Mouse (Mus musculus) layer of hippocampus, adult 6 months (tissue): ENCODE data around the gene Krtap5-1. TPM values are rescaled to one million over a fixed set of nuclear protein-coding genes. Genes with fewer than 3 reads are reported as not detected.

Source experiments
- long read RNA-seq, 2 experiments: library from polyadenylated mRNA; unstranded; transcript quantifications; one replicate each; pipeline ENCODE4 v2.0.0; 2019 to 2020
- polyA plus RNA-seq: library from polyadenylated mRNA; unstranded; fragments of <200 nt; fragmentation: Nextera tagmentation; gene quantifications from 2 replicates; pipeline ENCODE4 v1.2.3, GENCODE M21; 2021

The Krtap5-1 gene
- not detected in 2 replicates for polyA plus RNA-seq
- long read RNA-seq, experiment 1, result 0 reads
- long read RNA-seq, experiment 2, result 0 reads

GRCm38 (mm10) chr7:142297018-142297417 lies at the start of gene Krtap5-1:
Krtap5-1 (minus strand) TSS chr7:142297118.

GRCm38 (mm10) chr7:142303249-142303648 lies 6.3 kb upstream of the Krtap5-1 start, which contains the start of gene Krtap5-4:
Krtap5-4 (plus strand) TSS chr7:142303549.

DNA sequence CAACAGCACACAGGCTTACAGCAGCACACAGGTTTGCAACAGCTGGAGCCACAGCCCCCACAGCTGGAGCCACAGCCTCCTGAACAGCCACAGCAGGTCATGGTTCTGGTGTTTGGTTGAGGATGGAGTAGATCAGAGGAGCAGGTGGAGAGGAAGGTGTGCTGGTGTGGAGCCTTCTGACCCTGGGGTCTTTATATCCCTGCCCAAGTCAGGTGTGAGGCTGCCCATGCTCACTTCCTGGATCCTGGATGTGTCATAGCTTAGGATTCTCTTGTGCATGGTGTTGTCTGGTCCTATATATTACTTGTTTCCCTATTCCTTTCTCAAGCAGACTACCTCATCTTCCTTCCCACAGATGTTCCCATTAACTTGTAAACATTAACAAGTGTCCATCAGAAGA lies 22.7 kb downstream of the Krtap5-1 start, which contains the start of gene Gm4559:
Gene Gm4559 (minus strand): TSS at position 101 of the 400 bp plus-strand sequence.

DNA sequence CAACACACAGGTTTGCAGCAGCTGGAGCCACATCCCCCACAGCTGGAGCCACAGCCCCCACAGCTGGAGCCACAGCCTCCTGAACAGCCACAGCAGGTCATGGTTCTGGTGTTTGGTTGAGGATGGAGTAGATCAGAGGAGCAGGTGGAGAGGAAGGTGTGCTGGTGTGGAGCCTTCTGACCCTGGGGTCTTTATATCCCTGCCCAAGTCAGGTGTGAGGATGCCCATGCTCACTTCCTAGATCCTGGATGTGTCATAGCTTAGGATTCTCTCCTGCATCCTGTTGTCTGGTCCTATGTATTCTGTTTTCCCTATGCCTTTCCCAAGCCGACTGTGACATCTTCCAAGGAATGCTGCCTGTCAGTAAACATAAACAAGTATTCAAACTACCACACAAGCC lies 38.7 kb downstream of the Krtap5-1 start, which contains the start of gene Gm2431:
Gene Gm2431 (minus strand): TSS at position 101 of the 400 bp plus-strand sequence.

Other genes starting within 250 kb of the Krtap5-1 start
- gene Mob2, start 236.1 kb downstream of the Krtap5-1 start, polyA plus RNA-seq, result 42.0 and 42.7 TPM in 2 replicates
- 22.7 and 63.1 TPM in 2 replicates for gene Dusp8, start 201.3 kb downstream of the Krtap5-1 start, polyA plus RNA-seq
- not detected in 2 replicates for gene Gm45618, start 176.4 kb downstream of the Krtap5-1 start, polyA plus RNA-seq
- gene Gm39115, start 161.1 kb downstream of the Krtap5-1 start, polyA plus RNA-seq, result not detected in 2 replicates
- not detected in 2 replicates for gene Gm45337, start 152.5 kb downstream of the Krtap5-1 start, polyA plus RNA-seq
- gene Gm29735, start 140.0 kb downstream of the Krtap5-1 start, polyA plus RNA-seq, result not detected in 2 replicates
- gene Gm4553, start 131.4 kb downstream of the Krtap5-1 start, polyA plus RNA-seq, result not detected in 2 replicates
- gene Krtap5-2, start 121.1 kb downstream of the Krtap5-1 start, polyA plus RNA-seq, result not detected in 2 replicates
- not detected in 2 replicates for gene Gm10153, start 106.7 kb downstream of the Krtap5-1 start, polyA plus RNA-seq
- not detected in 2 replicates for gene Krtap5-3, start 95.8 kb downstream of the Krtap5-1 start, polyA plus RNA-seq
- not detected in 2 replicates for gene Gm7579, start 85.3 kb downstream of the Krtap5-1 start, polyA plus RNA-seq
- not detected in 2 replicates for gene Krtap5-5, start 67.1 kb downstream of the Krtap5-1 start, polyA plus RNA-seq
- not detected in 2 replicates for gene Gm40460, start 56.0 kb downstream of the Krtap5-1 start, polyA plus RNA-seq
- not detected in 2 replicates for gene Gm2431, start 38.8 kb downstream of the Krtap5-1 start, polyA plus RNA-seq
- gene Gm4559, start 22.8 kb downstream of the Krtap5-1 start, polyA plus RNA-seq, result not detected in 2 replicates
- gene Krtap5-4, start 6.4 kb upstream of the Krtap5-1 start, polyA plus RNA-seq, result not detected in 2 replicates
- 36.8 and 37.1 TPM in 2 replicates for gene Ifitm10, start 76.6 kb upstream of the Krtap5-1 start, polyA plus RNA-seq
- gene Gm49369, start 85.5 kb upstream of the Krtap5-1 start, polyA plus RNA-seq, result 0.75 and 1.3 TPM in 2 replicates
- 498 and 676 TPM in 2 replicates for gene Ctsd, start 90.9 kb upstream of the Krtap5-1 start, polyA plus RNA-seq
- not detected in 2 replicates for gene Syt8, start 137.7 kb upstream of the Krtap5-1 start, polyA plus RNA-seq
- gene Tnni2, start 144.7 kb upstream of the Krtap5-1 start, polyA plus RNA-seq, result 0.95 and 1.1 TPM in 2 replicates
- 2.4 and 3.4 TPM in 2 replicates for gene Lsp1, start 163.7 kb upstream of the Krtap5-1 start, polyA plus RNA-seq
- 0.19 and 0.25 TPM in 2 replicates for gene Tnnt3, start 201.7 kb upstream of the Krtap5-1 start, polyA plus RNA-seq
- gene Mrpl23, start 235.6 kb upstream of the Krtap5-1 start, polyA plus RNA-seq, result 42.3 and 45.9 TPM in 2 replicates